Mouse (Mus musculus) liver, embryonic 14.5 days (tissue): ENCODE data around the gene Samd1. TPM values are rescaled to one million over a fixed set of nuclear protein-coding genes. Genes with fewer than 3 reads are reported as not detected.

Experiments used
- ATAC-seq: fragments of 200-750 bp; cut with Nextera tagmentation; 2 replicates; pipeline ENCODE4 v1.8.0; 2017; ENCODE audit warnings: moderate number of reproducible peaks, mild to moderate bottlenecking, moderate library complexity; ENCODE audit not compliant: insufficient read depth
- DNase-seq, 3 experiments: peaks; one replicate each; pipeline ENCODE4 v3.0.0-alpha.2; 2012 to 2013; ENCODE audit warnings: low read depth in 3 of 3, low spot score in 3 of 3
- H3K27ac ChIP-seq: fragments of 300-500 bp; sonication (generic); 2 replicates; pipeline ENCODE4 v1.5.1; 2014; ENCODE audit warnings: moderate library complexity, mild to moderate bottlenecking, control low read depth, inconsistent platforms
- H3K27me3 ChIP-seq: fragments of 300-500 bp; sonication (generic); 2 replicates; pipeline ENCODE4 v1.6.1; 2014; ENCODE audit warnings: mild to moderate bottlenecking, low read length, moderate library complexity; ENCODE audit not compliant: control insufficient read depth, insufficient read depth
- H3K36me3 ChIP-seq: fragments of 300-500 bp; sonication (generic); replicated peaks from 2 replicates; pipeline ENCODE4 v1.6.1; 2014; ENCODE audit warnings: low read depth; ENCODE audit not compliant: control insufficient read depth, insufficient read depth
- H3K4me1 ChIP-seq, 2 experiments: fragments of 200-500 bp in 1 of 2; fragments of 300-500 bp in 1 of 2; sonication (generic) in 1 of 2; replicated peaks; 2 replicates each; pipeline ENCODE4 v1.6.1; 2012 to 2014; ENCODE audit warnings: antibody characterized with exemption in 1 of 2, inconsistent platforms in 1 of 2, low read length in 1 of 2; ENCODE audit not compliant: control insufficient read depth in 2 of 2, insufficient read depth in 2 of 2
- H3K4me2 ChIP-seq: fragments of 300-500 bp; sonication (generic); 2 replicates; pipeline ENCODE4 v1.6.1; 2014; ENCODE audit warnings: low read depth, mild to moderate bottlenecking, control low read depth, moderate library complexity
- H3K4me3 ChIP-seq, 2 experiments: fragments of 200-500 bp in 1 of 2; fragments of 300-500 bp in 1 of 2; sonication (generic) in 1 of 2; 2 replicates each; pipeline ENCODE4 v1.5.1; 2012 to 2014; ENCODE audit warnings: low read depth in 2 of 2, low read length in 2 of 2, mild to moderate bottlenecking in 2 of 2, control low read depth in 1 of 2, inconsistent platforms in 1 of 2, moderate library complexity in 1 of 2; ENCODE audit not compliant: insufficient read depth in 1 of 2
- H3K9ac ChIP-seq: fragments of 300-500 bp; sonication (generic); replicated peaks from 2 replicates; pipeline ENCODE4 v1.6.1; 2014; ENCODE audit warnings: mild to moderate bottlenecking, control low read depth, moderate library complexity
- H3K9me3 ChIP-seq: fragments of 300-500 bp; sonication (generic); 2 replicates; pipeline ENCODE4 v1.6.1; 2016; ENCODE audit warnings: low read length, mixed read lengths; ENCODE audit not compliant: control insufficient read depth
- CTCF ChIP-seq: IDR thresholded peaks from 2 replicates; pipeline ENCODE4 v1.5.1; 2016; ENCODE audit warnings: antibody characterized with exemption, low read depth, control low read depth
- EP300 ChIP-seq: IDR thresholded peaks from 2 replicates; pipeline ENCODE4 v1.6.1; 2016; ENCODE audit warnings: antibody characterized with exemption, low read depth
- WGBS: fragments of 180-500 bp; shearing (Covaris S2); extraction: QIAGEN DNeasy Blood & Tissue Kit; methylation state at CpG from one replicate; pipeline ENCODE4 v1.1.7; 2014; ENCODE audit not compliant: insufficient replicate concordance; 5-methylcytosine and 5-hydroxymethylcytosine counted together
- polyA plus RNA-seq, 2 experiments: library from polyadenylated mRNA; depleted of rRNA in 1 of 2; stranded (reverse) in 1 of 2; unstranded in 1 of 2; fragments of >200 nt; fragmentation: Nextera tagmentation in 1 of 2; extraction: Ambion mirVana in 1 of 2; gene quantifications; 2 replicates each; pipeline versions ENCODE4 v1.2.1 to v1.2.3; 2012 to 2014

Samd1 gene
- polyA plus RNA-seq, 2 experiments, result 9.3 to 34.5 TPM

GRCm38 (mm10) chr8:84032777-84033176 is 35.3 kb downstream of the Samd1 start:
- no peaks in the 10 kb centered on the region for H3K4me1 ChIP-seq
- H3K4me3 ChIP-seq, result no peak overlapping the region
- TF ChIP-seq CTCF (no peak), EP300 (no peak)
- no peak overlapping the region for H3K4me2 ChIP-seq
- no peak for DNase-seq
- no peak overlapping the region for H3K9ac ChIP-seq
- WGBS, result 50% methylated on average over 4 of the region's 4 CpGs
- no peaks in the 10 kb centered on the region for H3K9me3 ChIP-seq
- H3K36me3 ChIP-seq, result no peaks in the 10 kb centered on the region
- H3K27me3 ChIP-seq, result peaks cover 4% of the 10 kb centered on the region
- ATAC-seq, result no peak
- H3K27ac ChIP-seq, result no peak overlapping the region

DNA sequence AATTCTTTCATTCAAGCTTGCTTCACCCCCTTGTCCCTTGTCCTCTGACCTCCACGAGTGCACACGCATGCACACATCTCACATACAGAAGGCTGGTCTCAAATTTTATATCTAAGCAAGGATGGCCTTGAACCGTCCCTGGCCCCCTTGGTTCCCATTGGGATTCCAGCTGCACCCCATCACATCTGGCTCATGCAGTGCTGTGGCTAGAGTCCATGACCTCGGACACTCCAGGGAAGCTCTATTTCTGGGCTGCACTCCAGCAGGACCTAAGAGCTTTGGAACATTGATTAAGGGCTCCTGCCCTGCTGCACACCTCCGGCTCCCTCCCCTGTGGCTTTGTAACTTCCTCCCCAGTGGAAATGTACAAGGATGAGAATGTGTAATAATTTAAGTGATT is 40.5 kb downstream of the Samd1 start:
- no peak for TF ChIP-seq EP300
- Histone ChIP-seq H3K4me1 (no peaks in the 10 kb centered on the region), H3K9ac (no peak overlapping the region), H3K9me3 (no peaks in the 10 kb centered on the region), H3K4me3 (no peak overlapping the region), H3K27ac (no peak overlapping the region), H3K36me3 (no peaks in the 10 kb centered on the region), H3K27me3 (peaks cover 12% of the 10 kb centered on the region), H3K4me2 (no peak overlapping the region)
- ATAC-seq, result no peak
- no peak for DNase-seq
- 65% methylated on average over 5 of the region's 5 CpGs for WGBS

- ATAC-seq, result no peak
- H3K9me3 ChIP-seq, result no peaks in the 10 kb centered on the region
- peaks cover 22% of the 10 kb centered on the region for H3K27me3 ChIP-seq
- no peaks in the 10 kb centered on the region for H3K4me1 ChIP-seq
- WGBS, result 2% methylated on average over 5 of the region's 5 CpGs
- no peak for TF ChIP-seq EP300
- TF ChIP-seq CTCF, result peak; percentile 88
- peak; percentile 33 to 54 (median 41) for DNase-seq
- H3K27ac ChIP-seq, result no peak overlapping the region
- no peak overlapping the region for H3K9ac ChIP-seq
- H3K4me2 ChIP-seq, result no peak overlapping the region
- no peak overlapping the region for H3K4me3 ChIP-seq
- no peaks in the 10 kb centered on the region for H3K36me3 ChIP-seq
These were observed 41.6 kb downstream of the Samd1 start for GRCm38 (mm10) chr8:84039050-84039449.

DNA sequence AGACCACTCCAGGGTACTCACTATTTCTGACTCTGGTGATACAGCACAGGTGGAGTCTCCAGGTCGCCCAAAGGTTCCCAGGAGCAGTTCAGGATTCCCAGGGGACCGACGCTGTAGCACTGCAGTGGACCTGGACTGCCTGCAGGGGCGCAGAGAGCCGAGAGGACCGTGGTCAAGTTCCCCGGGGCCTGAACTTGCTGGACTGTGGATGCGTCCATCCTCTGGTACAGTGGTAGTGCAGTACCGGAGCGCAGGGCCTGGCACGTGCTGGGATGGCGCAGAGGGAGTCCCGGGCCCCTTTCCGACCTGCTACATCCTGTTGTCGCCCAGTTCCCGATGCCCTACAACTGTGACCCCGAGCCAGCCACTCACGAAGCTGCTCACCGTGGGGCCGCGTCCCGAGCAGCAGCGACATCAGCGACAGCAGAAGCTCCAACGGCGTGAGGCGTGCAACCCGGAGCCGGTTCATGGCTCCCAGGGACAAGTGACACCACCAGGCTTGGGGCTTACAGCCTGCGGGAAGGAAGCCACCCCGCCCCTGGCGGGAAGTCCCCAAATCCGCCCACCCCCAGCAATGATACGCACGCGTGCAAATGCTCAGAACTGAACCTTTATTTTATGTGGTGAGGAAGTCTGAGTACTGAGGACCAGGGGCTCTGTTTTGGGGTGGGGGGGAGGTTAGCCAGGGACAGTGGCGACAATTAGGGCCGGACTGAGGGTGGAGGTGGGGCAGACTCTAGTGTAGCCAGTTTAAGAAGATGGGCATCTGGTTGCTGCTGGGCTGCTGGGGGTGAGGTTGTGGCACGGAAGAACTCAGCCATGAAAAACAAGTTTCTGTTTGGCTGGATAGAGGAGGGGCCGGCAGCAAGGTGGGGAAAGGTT is 44.8 kb downstream of the Samd1 start, which contains the start of gene Il27ra:
Il27ra (minus strand) TSS at position 524 of the 882 bp plus-strand sequence.
- peak; percentile 78 for TF ChIP-seq CTCF
- TF ChIP-seq EP300, result no peak
- WGBS, result 3% methylated on average over 40 of the region's 40 CpGs
- Histone ChIP-seq H3K4me1 (no peaks in the 10 kb centered on the region), H3K4me2 (peak within 1 kb of the TSS; percentile 54), H3K9me3 (no peaks in the 10 kb centered on the region), H3K9ac (no peak within 1 kb of the TSS), H3K27ac (no peak within 1 kb of the TSS), H3K4me3 (peak within 1 kb of the TSS in 1 of 2 experiments; percentile 29; a peak in 3 of 4 replicates), H3K27me3 (peaks cover 36% of the 10 kb centered on the region), H3K36me3 (no peaks in the 10 kb centered on the region)
- peak; percentile 56 for ATAC-seq
- DNase-seq, result no peak

DNA sequence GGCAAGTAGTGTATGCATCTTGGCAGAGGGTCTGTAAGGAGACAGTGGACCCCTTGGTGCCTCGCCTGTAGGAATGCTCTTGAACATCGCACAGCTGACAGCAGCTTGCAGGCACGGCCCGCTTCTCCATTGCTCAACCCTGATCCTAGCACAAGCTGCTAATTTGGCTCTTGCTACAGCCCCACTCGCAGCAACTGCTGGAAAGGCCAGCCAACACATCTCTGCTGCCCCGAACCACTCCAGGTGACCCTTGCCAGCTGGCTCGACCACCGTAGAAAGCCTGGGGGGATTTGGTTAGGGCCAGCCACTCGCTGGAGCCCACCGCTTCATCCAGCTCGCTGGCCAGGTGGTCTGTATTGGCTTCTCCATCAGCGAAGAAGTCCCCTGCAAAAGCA is 45.5 kb downstream of the Samd1 start:
- 32% methylated on average over 12 of the region's 12 CpGs for WGBS
- TF ChIP-seq CTCF (no peak), EP300 (no peak)
- peaks cover 36% of the 10 kb centered on the region for H3K27me3 ChIP-seq
- no peaks in the 10 kb centered on the region for H3K4me1 ChIP-seq
- no peak overlapping the region for H3K4me3 ChIP-seq
- H3K4me2 ChIP-seq, result peak overlapping the region; percentile 54
- no peak for DNase-seq
- ATAC-seq, result no peak
- no peaks in the 10 kb centered on the region for H3K9me3 ChIP-seq
- no peaks in the 10 kb centered on the region for H3K36me3 ChIP-seq
- no peak overlapping the region for H3K27ac ChIP-seq
- H3K9ac ChIP-seq, result no peak overlapping the region
